Mouse (Mus musculus): ENCODE data around the gene Tars2. TPM values are rescaled to one million over a fixed set of nuclear protein-coding genes. Genes with fewer than 3 reads are reported as not detected.

The Tars2 gene
- total and polyA plus RNA-seq, 3 experiments: 59.8 to 97.6 (median 71.1) TPM

- Histone ChIP-seq H3K9ac (ENCODE audit: insufficient read depth, low read depth) (no peak overlapping the region), H3K36me3 (replicated peaks in 1 of 2; ENCODE audit: control insufficient read depth in 1 of 2, insufficient read depth in 1 of 2, low read length in 1 of 2) (peaks cover 0 to 10% of the 10 kb centered on the region in 2 experiments), H3K27ac (ENCODE audit: insufficient read depth, low read depth) (no peak overlapping the region), H3K27me3 (replicated peaks) (no peaks in the 10 kb centered on the region), H3K9me3 (replicated peaks; ENCODE audit: low read length) (no peaks in the 10 kb centered on the region), H3K4me2 (ENCODE audit: insufficient read depth, low read depth, poor library complexity, severe bottlenecking) (no peak overlapping the region), H3K4me3 (replicated peaks in 1 of 3; ENCODE audit: low read depth in 2 of 3, low read length in 2 of 3, poor library complexity in 1 of 3) (no peak overlapping the region), H3K79me2 (replicated peaks; ENCODE audit: control insufficient read depth, extremely low read depth, insufficient read depth, poor library complexity, severe bottlenecking) (no peaks in the 10 kb centered on the region), H3K4me1 (ENCODE audit: control insufficient read depth in 1 of 2, insufficient read depth in 2 of 2) (peaks cover 5 to 9% of the 10 kb centered on the region in 2 experiments; a peak in 2 of 4 replicates)
- TF ChIP-seq HCFC1 (IDR thresholded peaks at IDR 0.05; ENCODE audit: low read depth, low read length): no peak
- TF ChIP-seq MEF2A (IDR thresholded peaks at IDR 0.05; ENCODE audit: borderline replicate concordance, low read depth, low read length): no peak
- no peak for TF ChIP-seq KAT2A (IDR thresholded peaks at IDR 0.05; ENCODE audit: insufficient replicate concordance, low read length)
- TF ChIP-seq ZC3H11A (IDR thresholded peaks at IDR 0.05; ENCODE audit: low read depth, low read length): no peak
- TF ChIP-seq GABPA (IDR thresholded peaks at IDR 0.05; ENCODE audit: insufficient replicate concordance, low read depth, low read length): no peak
- TF ChIP-seq NRF1 (IDR thresholded peaks at IDR 0.05; ENCODE audit: low read depth, low read length): no peak
- no peak for TF ChIP-seq MAFK (IDR thresholded peaks at IDR 0.05; ENCODE audit: insufficient replicate concordance, low read length)
- TF ChIP-seq JUND (conservative IDR thresholded peaks at IDR 0.05; ENCODE audit: low read depth, low read length): no peak
- TF ChIP-seq ETS1 (conservative IDR thresholded peaks at IDR 0.05; ENCODE audit: low read depth, low read length): no peak
- no peak for TF ChIP-seq MAZ (IDR thresholded peaks at IDR 0.05; ENCODE audit: low read depth, low read length)
- TF ChIP-seq SMC3 (IDR thresholded peaks at IDR 0.05; ENCODE audit: low read depth, low read length): no peak
- no peak for TF ChIP-seq ELF1 (IDR thresholded peaks at IDR 0.05; ENCODE audit: low read depth, low read length)
- no peak for TF ChIP-seq BHLHE40 (IDR thresholded peaks at IDR 0.05; ENCODE audit: low read depth, low read length)
- no peak for TF ChIP-seq CHD2 (IDR thresholded peaks at IDR 0.05; ENCODE audit: low read length)
- TF ChIP-seq ZKSCAN1 (IDR thresholded peaks at IDR 0.05; ENCODE audit: borderline replicate concordance, low read depth, low read length): no peak
- TF ChIP-seq TBP (conservative IDR thresholded peaks at IDR 0.05; ENCODE audit: low read depth, low read length): no peak
- no peak for TF ChIP-seq EP300 (IDR thresholded peaks at IDR 0.05; ENCODE audit: low read length)
- DNase-seq (ENCODE audit: extremely low read depth): no peak
- in situ Hi-C loops (cut with MboI; ENCODE audit: low pct_ligation_motif_present, low pct_unique_long_range_greater_than_20kb, low sequenced_read_pairs) (no loop called here), dilution Hi-C loops (cut with MboI; ENCODE audit: extremely low pct_ligation_motif_present, extremely low pct_unique_long_range_greater_than_20kb, low sequenced_read_pairs) (no loop called here)
Measured at GRCm38 (mm10) chr3:95728906-95729305, 31.1 kb downstream of the Tars2 start.

GRCm38 (mm10) chr3:95726696-95727358 lies 33.2 kb downstream of the Tars2 start:
- Histone ChIP-seq H3K36me3 (replicated peaks in 1 of 2; ENCODE audit: control insufficient read depth in 1 of 2, insufficient read depth in 1 of 2, low read length in 1 of 2) (no peaks in the 10 kb centered on the region), H3K4me2 (ENCODE audit: insufficient read depth, low read depth, poor library complexity, severe bottlenecking) (no peak overlapping the region), H3K27ac (ENCODE audit: insufficient read depth, low read depth) (no peak overlapping the region), H3K27me3 (replicated peaks) (no peaks in the 10 kb centered on the region), H3K9ac (ENCODE audit: insufficient read depth, low read depth) (no peak overlapping the region), H3K4me1 (ENCODE audit: control insufficient read depth in 1 of 2, insufficient read depth in 2 of 2) (no peaks in the 10 kb centered on the region), H3K4me3 (replicated peaks in 1 of 3; ENCODE audit: low read depth in 2 of 3, low read length in 2 of 3, poor library complexity in 1 of 3) (no peak overlapping the region), H3K9me3 (replicated peaks; ENCODE audit: low read length) (no peaks in the 10 kb centered on the region), H3K79me2 (replicated peaks; ENCODE audit: control insufficient read depth, extremely low read depth, insufficient read depth, poor library complexity, severe bottlenecking) (no peaks in the 10 kb centered on the region)
- DNase-seq (ENCODE audit: extremely low read depth): no peak
- in situ Hi-C loops (cut with MboI; ENCODE audit: low pct_ligation_motif_present, low pct_unique_long_range_greater_than_20kb, low sequenced_read_pairs) (no loop called here), dilution Hi-C loops (cut with MboI; ENCODE audit: extremely low pct_ligation_motif_present, extremely low pct_unique_long_range_greater_than_20kb, low sequenced_read_pairs) (no loop called here)
- no peak for TF ChIP-seq USF1 (IDR thresholded peaks at IDR 0.05; ENCODE audit: low read depth, low read length)
- TF ChIP-seq BHLHE40 (IDR thresholded peaks at IDR 0.05; ENCODE audit: low read depth, low read length): no peak
- no peak for TF ChIP-seq GABPA (IDR thresholded peaks at IDR 0.05; ENCODE audit: insufficient replicate concordance, low read depth, low read length)
- TF ChIP-seq TBP (conservative IDR thresholded peaks at IDR 0.05; ENCODE audit: low read depth, low read length): no peak
- no peak for TF ChIP-seq CTCF (conservative IDR thresholded peaks at IDR 0.05 in 1 of 2, IDR thresholded peaks at IDR 0.05 in 1 of 2; ENCODE audit: low read depth in 2 of 2, low read length in 2 of 2)
- TF ChIP-seq KAT2A (IDR thresholded peaks at IDR 0.05; ENCODE audit: insufficient replicate concordance, low read length): no peak
- TF ChIP-seq ZMIZ1 (IDR thresholded peaks at IDR 0.05; ENCODE audit: low read depth, low read length): no peak
- no peak for TF ChIP-seq MXI1 (IDR thresholded peaks at IDR 0.05; ENCODE audit: low read depth, low read length)
- TF ChIP-seq MAX (IDR thresholded peaks at IDR 0.05; ENCODE audit: low read length): no peak
- no peak for TF ChIP-seq MYC (IDR thresholded peaks at IDR 0.05; ENCODE audit: low read depth, low read length)
- no peak for TF ChIP-seq TCF12 (IDR thresholded peaks at IDR 0.05; ENCODE audit: low read depth, low read length)
- no peak for TF ChIP-seq CHD2 (IDR thresholded peaks at IDR 0.05; ENCODE audit: low read length)

All from CH12.LX (cell line).